Mouse (Mus musculus) midbrain, embryonic 11.5 days (tissue): Measurements from ENCODE around the gene Lhpp. TPM values are rescaled to one million over a fixed set of nuclear protein-coding genes. Genes with fewer than 3 reads are reported as not detected.

ENCODE experiments used
- ATAC-seq: fragments of 200-750 bp; cut with Nextera tagmentation; 2 replicates; pipeline ENCODE4 v1.8.0; 2017; ENCODE audit warnings: moderate TSS enrichment, moderate library complexity; ENCODE audit not compliant: low FRiP score
- DNase-seq: peaks from one replicate; pipeline ENCODE4 v3.0.0; 2015; ENCODE audit warnings: low spot score; ENCODE audit errors: missing footprints
- H3K27ac ChIP-seq: fragments of 300-500 bp; sonication (generic); 2 replicates; pipeline ENCODE4 v1.5.1; 2014; ENCODE audit warnings: low read depth, low read length
- H3K27me3 ChIP-seq: fragments of 300-500 bp; sonication (generic); 2 replicates; pipeline ENCODE4 v1.6.1; 2014; ENCODE audit warnings: mild to moderate bottlenecking, low read length, moderate library complexity, mixed read lengths; ENCODE audit not compliant: control insufficient read depth, insufficient read depth
- H3K36me3 ChIP-seq: fragments of 300-500 bp; sonication (generic); 2 replicates; pipeline ENCODE4 v1.6.1; 2014; ENCODE audit warnings: mild to moderate bottlenecking, low read length, moderate library complexity, mixed read lengths; ENCODE audit not compliant: control insufficient read depth, insufficient read depth
- H3K4me1 ChIP-seq: fragments of 300-500 bp; sonication (generic); 2 replicates; pipeline ENCODE4 v1.6.1; 2014; ENCODE audit warnings: low read length; ENCODE audit not compliant: control insufficient read depth, insufficient read depth
- H3K4me2 ChIP-seq: fragments of 300-500 bp; sonication (generic); 2 replicates; pipeline ENCODE4 v1.6.1; 2014; ENCODE audit warnings: mild to moderate bottlenecking, moderate library complexity
- H3K4me3 ChIP-seq: fragments of 300-500 bp; sonication (generic); 2 replicates; pipeline ENCODE4 v1.5.1; 2014; ENCODE audit warnings: low read depth, low read length
- H3K9ac ChIP-seq: fragments of 300-500 bp; sonication (generic); 2 replicates; pipeline ENCODE4 v1.6.1; 2014; ENCODE audit warnings: low read length
- H3K9me3 ChIP-seq: fragments of 300-500 bp; sonication (generic); 2 replicates; pipeline ENCODE4 v1.6.1; 2016; ENCODE audit warnings: low read length; ENCODE audit not compliant: control insufficient read depth
- WGBS: fragments of 180-500 bp; shearing (Covaris S2); extraction: QIAGEN DNeasy Blood & Tissue Kit; methylation state at CpG from one replicate; pipeline ENCODE4 v1.1.7; 2014; 5-methylcytosine and 5-hydroxymethylcytosine counted together
- polyA plus RNA-seq: library from polyadenylated mRNA; unstranded; fragments of >200 nt; fragmentation: Nextera tagmentation; extraction: Ambion mirVana; gene quantifications from 2 replicates; pipeline ENCODE4 v1.2.1, GENCODE M21; 2014

Lhpp gene
- polyA plus RNA-seq, 1 experiment from 2014 or later, result 20.8 TPM

GRCm38 (mm10) chr7:132595787-132596186 is 14.7 kb upstream of the Lhpp start:
- H3K9me3 ChIP-seq, result no peaks in the 10 kb centered on the region
- H3K4me2 ChIP-seq, result no peak overlapping the region
- H3K36me3 ChIP-seq, result no peaks in the 10 kb centered on the region
- no peak overlapping the region for H3K4me3 ChIP-seq
- peaks cover 23% of the 10 kb centered on the region for H3K4me1 ChIP-seq
- DNase-seq (no peak), ATAC-seq (no peak)
- peaks cover 53% of the 10 kb centered on the region for H3K27me3 ChIP-seq
- H3K9ac ChIP-seq, result no peak overlapping the region
- WGBS, result 78% methylated on average over 3 of the region's 3 CpGs
- no peak overlapping the region for H3K27ac ChIP-seq

- peaks cover 23% of the 10 kb centered on the region for H3K4me1 ChIP-seq
- peak overlapping the region; percentile 43 for H3K4me3 ChIP-seq
- WGBS, result 5% methylated on average over 26 of the region's 26 CpGs
- no peaks in the 10 kb centered on the region for H3K36me3 ChIP-seq
- peaks cover 61% of the 10 kb centered on the region for H3K27me3 ChIP-seq
- no peak overlapping the region for H3K9ac ChIP-seq
- no peaks in the 10 kb centered on the region for H3K9me3 ChIP-seq
- H3K4me2 ChIP-seq, result peak overlapping the region; percentile 70
- H3K27ac ChIP-seq, result no peak overlapping the region
- peak; percentile 45; the same call in 1 of the 2 replicates for ATAC-seq
- peak; percentile 92 for DNase-seq
Observed at GRCm38 (mm10) chr7:132596557-132597250, 13.7 kb upstream of the Lhpp start.

DNA sequence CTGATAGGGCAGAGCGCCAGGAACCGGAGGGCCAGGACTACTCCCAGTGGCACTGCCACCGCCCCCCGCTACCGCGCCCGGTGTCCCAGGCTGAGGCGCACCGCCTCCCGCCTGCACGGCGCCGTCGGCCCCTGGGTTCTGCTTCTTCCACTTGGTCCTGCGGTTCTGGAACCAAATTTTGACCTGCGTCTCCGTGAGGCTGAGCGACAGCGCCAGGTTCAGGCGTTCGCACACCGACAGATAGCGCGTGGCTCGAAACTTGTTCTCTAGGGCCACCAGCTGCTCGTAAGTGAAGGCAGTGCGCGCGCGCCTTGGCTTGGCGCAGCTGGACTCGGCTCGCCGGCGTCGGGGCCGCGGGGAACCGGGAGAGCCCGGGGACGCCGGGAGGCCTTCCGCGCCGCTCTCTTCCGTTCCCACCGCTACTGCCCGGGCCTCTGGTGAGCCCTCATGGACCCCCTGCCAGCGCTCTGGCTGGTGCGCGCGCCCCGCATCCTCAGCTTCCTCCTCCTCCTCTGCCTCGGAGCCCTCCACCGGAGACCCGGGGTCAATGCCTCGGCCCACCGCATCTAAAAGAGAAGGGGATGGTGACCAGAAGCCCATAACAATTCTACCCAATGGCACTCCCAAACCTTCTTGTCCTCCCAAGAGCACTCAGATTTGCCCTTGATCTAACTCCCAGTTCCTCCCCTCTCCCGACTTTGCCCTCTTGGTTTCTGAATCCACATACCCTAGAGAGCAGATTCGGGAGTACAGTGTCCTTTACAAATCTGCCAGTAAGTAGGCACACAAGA is 13.0 kb upstream of the Lhpp start:
- Histone ChIP-seq H3K4me2 (peak overlapping the region; percentile 70), H3K4me1 (peaks cover 23% of the 10 kb centered on the region), H3K9me3 (no peaks in the 10 kb centered on the region), H3K27me3 (peaks cover 69% of the 10 kb centered on the region), H3K9ac (0 out of 2 replicates have a peak overlapping the region, but pooled peaks have one; percentile 5), H3K4me3 (peak overlapping the region; percentile 43), H3K36me3 (no peaks in the 10 kb centered on the region), H3K27ac (no peak overlapping the region)
- ATAC-seq (peak; percentile 20; the same call in 1 of the 2 replicates), DNase-seq (peak; percentile 94)
- WGBS, result under 1% methylated on average over 60 of the region's 60 CpGs

- Histone ChIP-seq H3K4me1 (peaks cover 23% of the 10 kb centered on the region), H3K4me3 (peak within 1 kb of the TSS; percentile 31), H3K27me3 (peaks cover 73% of the 10 kb centered on the region), H3K9me3 (no peaks in the 10 kb centered on the region), H3K4me2 (peak within 1 kb of the TSS; percentile 63), H3K36me3 (no peaks in the 10 kb centered on the region), H3K9ac (peak within 1 kb of the TSS; percentile 27), H3K27ac (no peak within 1 kb of the TSS)
- WGBS, result 2% methylated on average over 48 of the region's 52 CpGs
- DNase-seq (peak; percentile 93), ATAC-seq (peak; percentile 43)
Observed at GRCm38 (mm10) chr7:132599071-132599975, 11.1 kb upstream of the Lhpp start, which contains the start of gene Nkx1-2. Nkx1-2 (minus strand) TSS chr7:132599637.

GRCm38 (mm10) chr7:132600026-132600425 is 10.4 kb upstream of the Lhpp start:
- peak; percentile 17; the same call in 1 of the 2 replicates for ATAC-seq
- H3K27me3 ChIP-seq, result peaks cover 73% of the 10 kb centered on the region
- no peak for DNase-seq

GRCm38 (mm10) chr7:132600926-132601325 is 9.5 kb upstream of the Lhpp start:
- Histone ChIP-seq H3K4me1 (peaks cover 23% of the 10 kb centered on the region), H3K27me3 (peaks cover 69% of the 10 kb centered on the region), H3K27ac (no peak overlapping the region), H3K36me3 (no peaks in the 10 kb centered on the region), H3K9ac (no peak overlapping the region), H3K9me3 (no peaks in the 10 kb centered on the region), H3K4me2 (no peak overlapping the region), H3K4me3 (no peak overlapping the region)
- 7% methylated on average over 8 of the region's 8 CpGs for WGBS
- ATAC-seq (no peak), DNase-seq (no peak)

More at GRCm38 (mm10) chr7:132600026-132600425, 10.4 kb upstream of the Lhpp start:
- Histone ChIP-seq H3K27ac (no peak overlapping the region), H3K9ac (no peak overlapping the region; the same call in 1 of the 2 replicates), H3K4me2 (peak overlapping the region; percentile 63), H3K4me1 (peaks cover 23% of the 10 kb centered on the region), H3K9me3 (no peaks in the 10 kb centered on the region), H3K4me3 (peak overlapping the region; percentile 31), H3K36me3 (no peaks in the 10 kb centered on the region)
- WGBS, result 0% methylated on average over 9 of the region's 9 CpGs

- Histone ChIP-seq H3K9ac (no peak overlapping the region), H3K4me3 (no peak overlapping the region), H3K27me3 (peaks cover 35% of the 10 kb centered on the region), H3K4me1 (peaks cover 3% of the 10 kb centered on the region), H3K9me3 (no peaks in the 10 kb centered on the region), H3K36me3 (no peaks in the 10 kb centered on the region), H3K27ac (no peak overlapping the region), H3K4me2 (no peak overlapping the region)
- DNase-seq, result no peak
- ATAC-seq, result no peak
- WGBS, result 87% methylated on average over 4 of the region's 4 CpGs
Observed at GRCm38 (mm10) chr7:132604720-132605119, 5.7 kb upstream of the Lhpp start.

DNA sequence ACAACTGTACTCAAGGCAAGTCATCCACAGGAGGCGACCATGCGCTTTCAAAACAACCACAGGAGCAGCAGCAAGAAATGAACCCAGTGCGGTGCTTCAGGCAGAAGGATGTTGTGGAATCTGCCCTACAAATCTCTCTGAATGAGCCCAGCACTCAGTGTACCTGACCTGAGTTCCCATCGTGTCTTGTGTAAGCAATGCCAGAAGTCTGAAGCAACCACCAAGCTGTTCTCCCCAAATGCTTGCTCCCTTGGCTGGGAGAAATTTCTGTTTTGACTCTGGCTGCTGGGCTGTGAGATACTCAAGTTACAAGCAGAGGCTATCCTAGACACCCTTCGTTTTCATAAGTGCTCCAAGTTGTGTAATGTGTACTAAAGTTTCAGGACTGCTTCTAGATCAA is 4.7 kb upstream of the Lhpp start:
- no peaks in the 10 kb centered on the region for H3K9me3 ChIP-seq
- no peak overlapping the region for H3K27ac ChIP-seq
- H3K4me1 ChIP-seq, result no peaks in the 10 kb centered on the region; the same call in 1 of the 2 replicates
- peak; percentile 80 for DNase-seq
- ATAC-seq, result no peak
- H3K27me3 ChIP-seq, result peaks cover 25% of the 10 kb centered on the region
- H3K4me2 ChIP-seq, result no peak overlapping the region
- no peak overlapping the region for H3K4me3 ChIP-seq
- no peak overlapping the region for H3K9ac ChIP-seq
- H3K36me3 ChIP-seq, result no peaks in the 10 kb centered on the region
- WGBS, result 63% methylated on average over 5 of the region's 5 CpGs
